Mouse (Mus musculus) neural tube, embryonic 10.5 days (tissue): Measurements from ENCODE around the gene Abcb9.

ENCODE experiments used
- DNase-seq: peaks from one replicate; pipeline ENCODE4 v3.0.0-alpha.2; 2017; ENCODE audit warnings: low spot score; ENCODE audit errors: extremely low spot score

Abcb9 gene

DNA sequence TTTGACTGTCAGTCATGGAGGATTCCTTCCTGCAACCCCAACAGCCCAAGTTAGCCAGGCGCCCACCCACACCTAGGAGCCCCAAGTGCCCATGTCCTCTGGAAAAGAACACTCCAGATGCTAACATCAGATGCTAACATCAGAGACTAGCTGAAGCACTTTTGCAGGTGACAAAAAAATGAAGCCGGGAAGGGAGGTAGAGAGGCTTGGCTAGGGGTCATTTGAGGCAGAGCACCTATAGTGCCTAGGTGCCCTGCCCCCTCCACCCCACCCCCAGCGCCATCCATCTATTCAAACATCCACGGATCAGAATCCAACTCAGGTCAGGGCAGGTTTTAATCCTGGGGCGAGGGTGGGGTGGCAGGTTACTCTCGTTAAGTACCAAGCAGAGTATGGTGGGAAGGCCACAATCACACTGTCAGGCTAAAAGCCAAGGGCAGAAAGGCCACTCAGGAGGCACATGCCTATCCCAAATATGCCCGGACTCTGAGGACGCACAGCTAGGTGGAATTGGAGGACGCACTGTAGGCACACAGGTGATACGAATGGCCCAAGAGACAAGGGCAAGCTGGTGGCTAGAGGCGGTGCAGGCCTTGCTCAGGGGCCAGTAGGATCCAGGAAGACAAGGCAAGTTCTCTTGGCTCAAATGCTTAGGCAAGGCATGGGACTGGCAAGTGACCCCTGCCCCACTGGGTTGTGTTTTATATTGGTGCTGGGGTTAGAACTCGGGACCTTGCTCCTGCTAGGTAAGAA, 1.6 kb downstream of the Abcb9 start:
- no peak for DNase-seq

DNA sequence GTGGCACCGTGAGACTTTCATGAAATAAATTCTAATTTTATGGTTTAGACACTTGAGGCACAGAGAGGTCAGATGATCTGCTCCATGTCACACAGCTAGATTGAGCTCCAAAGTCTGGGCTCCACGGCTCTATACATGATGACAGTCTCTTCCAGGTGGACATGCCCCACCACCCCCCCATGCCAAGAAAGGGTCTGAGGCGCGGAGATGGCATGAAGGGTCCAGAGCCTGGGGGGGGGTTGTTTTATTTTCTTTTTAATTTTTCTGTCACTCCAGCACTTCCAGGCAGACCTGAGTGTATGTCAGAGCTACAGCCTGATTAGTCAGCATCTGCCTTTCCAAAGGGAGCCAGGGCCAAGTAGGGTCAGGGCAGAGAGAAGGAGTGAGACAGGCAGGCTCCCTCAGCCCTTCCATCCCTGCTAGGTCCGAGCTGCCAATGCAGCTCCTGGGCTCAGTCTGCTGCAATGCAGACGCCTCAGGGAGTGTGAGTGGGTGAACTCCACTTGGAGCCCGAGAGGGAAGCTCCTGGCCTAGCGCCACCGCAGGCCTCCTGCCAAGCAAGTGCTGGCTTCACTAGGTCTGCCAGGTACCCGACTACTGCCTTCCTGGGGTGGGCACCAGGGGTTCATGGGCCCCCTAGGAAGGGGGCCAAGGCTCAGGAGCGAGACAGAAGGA, 2.3 kb downstream of the Abcb9 start:
- DNase-seq, result no peak

DNA sequence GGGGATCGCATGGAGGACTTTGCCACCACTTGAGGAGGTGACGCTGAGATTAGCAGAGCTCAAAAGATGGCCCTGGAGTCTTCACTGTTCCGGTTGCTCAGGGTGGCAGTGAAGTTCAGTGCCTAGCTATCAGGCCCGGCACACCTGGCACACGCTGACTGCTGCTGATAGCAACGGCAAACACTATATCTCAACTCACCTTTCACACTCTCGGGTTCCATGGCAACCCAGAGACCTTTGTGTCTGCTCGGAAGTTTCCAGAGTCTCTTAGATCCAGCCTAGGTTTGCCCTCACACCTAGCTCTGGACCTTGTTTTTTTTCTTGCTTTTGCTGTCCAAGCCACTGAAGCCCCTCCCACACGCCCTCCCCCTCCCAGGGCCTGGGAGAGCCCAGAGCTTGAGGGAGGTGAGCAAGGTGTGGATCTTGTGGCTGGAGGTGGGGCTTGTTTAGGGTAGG, 3.6 kb downstream of the Abcb9 start:
- no peak for DNase-seq

DNA sequence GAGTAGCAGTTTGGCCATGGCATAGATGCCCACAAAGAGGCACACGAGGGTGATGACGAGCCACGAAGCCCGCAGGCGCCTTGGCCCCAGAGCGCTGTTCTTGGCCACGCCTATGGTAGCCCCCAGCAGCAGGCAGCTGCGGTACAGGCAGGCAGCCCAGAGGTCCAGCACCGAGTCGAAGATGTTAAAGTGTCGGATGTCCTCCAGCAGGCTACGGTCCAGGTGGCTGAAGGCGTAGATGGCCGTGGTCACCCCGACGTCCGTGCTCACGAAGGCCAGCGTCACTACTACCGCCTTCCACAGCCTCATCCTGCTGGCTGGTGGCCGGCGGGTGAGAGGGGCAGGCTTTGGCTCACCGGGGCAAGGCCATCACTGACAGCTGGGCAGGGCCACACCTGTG, 5.7 kb downstream of the Abcb9 start:
- DNase-seq, result no peak

DNA sequence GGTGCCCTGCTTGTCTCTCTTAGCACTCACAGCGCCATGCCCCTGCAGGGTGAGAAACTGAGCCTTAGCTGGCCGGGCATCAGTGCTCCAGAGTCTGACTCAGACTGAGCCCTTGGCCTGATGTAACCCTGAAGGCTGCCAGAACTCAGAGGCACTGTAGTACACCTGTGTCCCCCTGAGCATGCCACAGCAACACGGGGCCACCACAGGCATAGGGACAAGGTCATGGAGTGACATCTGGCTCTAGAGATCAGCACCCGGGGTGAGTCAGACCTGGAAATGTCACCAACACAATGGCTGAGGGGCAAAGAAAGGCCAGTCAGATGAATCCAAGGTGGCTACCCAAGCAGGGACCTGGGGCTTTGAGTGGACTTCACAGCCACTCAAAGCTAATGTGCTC, 8.7 kb downstream of the Abcb9 start:
- no peak for DNase-seq

DNA sequence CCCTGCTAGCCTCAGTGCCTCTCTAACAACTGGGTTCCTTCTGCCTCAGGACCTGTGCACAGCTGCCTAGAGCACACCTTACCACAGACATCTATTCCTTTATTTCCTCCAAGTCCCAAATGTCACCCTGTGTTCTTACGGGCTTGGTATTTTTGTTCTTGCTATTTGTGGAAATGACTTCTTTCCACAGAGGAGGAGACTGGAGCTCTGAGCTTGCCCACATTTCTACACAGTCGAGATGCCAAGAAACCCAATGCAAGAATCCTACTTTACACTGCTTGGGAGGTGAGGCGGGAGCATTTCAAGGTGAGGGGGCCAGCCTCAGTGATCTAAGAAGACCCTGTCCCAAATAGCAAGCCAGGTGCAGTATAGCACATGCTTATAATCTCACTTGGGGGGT, 10.1 kb downstream of the Abcb9 start:
- DNase-seq, result no peak

DNA sequence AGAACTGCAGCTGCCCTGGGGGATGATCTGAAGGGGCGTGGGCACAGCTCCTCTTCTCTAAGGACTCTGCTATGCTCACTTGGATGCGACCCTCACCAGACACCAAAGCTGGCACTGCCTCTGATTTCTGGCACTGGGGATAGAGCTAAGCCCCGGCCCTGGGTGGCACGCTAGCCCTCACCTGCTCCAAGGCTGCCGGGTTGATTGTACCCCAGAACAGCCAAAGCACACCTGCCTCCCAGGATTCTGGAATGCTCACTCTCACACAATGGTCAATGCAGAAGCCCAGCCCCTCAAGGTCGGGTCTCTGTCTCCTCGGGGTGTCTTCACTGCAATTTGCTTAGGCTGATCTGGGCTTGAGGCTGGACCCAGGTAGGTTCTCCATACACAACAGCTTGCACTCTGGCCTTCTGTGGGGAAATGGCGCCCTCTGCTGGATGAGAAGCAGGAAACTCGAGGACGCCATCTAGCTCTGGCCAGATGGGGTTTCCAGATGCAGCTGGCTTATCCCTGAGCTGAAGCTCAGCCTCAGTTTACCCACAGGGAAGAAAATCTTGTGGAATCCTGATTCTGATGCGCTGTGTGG, 10.9 kb downstream of the Abcb9 start:
- peak; percentile 87 for DNase-seq

DNA sequence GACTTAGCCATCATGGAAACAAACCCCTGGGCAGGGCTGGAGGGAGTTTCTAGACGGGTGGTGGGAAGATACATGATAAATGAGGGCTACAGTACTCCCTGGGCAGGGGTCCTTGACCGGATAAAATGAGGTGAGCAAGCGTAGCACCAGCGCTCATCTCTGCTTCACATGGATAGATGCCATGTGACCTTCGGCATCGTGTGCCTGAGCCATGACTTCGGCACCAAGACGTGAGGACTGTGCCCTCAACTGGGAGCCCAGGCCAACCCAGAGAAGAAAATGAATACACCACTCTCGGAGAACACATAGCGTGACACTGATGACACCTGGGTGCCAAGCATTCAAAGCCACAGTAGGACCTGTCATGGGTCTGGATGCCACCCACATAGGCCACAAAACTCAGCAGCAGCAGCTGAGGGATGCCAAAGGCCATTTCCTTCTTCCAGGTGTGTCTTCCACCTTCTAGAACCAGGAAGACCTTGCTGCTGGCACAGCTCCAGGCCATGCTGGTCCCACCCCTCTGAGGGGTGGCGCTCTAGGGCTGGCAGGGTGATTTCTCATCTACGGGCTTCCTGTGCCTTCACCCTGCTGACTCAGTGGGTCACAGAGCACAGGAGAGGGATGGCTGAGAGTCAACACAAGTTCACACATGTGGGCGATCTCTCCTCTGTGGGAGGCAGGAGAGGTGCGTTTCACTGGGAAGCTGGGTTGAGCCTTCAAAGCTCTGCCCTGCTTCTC, 11.6 kb downstream of the Abcb9 start:
- no peak for DNase-seq

DNA sequence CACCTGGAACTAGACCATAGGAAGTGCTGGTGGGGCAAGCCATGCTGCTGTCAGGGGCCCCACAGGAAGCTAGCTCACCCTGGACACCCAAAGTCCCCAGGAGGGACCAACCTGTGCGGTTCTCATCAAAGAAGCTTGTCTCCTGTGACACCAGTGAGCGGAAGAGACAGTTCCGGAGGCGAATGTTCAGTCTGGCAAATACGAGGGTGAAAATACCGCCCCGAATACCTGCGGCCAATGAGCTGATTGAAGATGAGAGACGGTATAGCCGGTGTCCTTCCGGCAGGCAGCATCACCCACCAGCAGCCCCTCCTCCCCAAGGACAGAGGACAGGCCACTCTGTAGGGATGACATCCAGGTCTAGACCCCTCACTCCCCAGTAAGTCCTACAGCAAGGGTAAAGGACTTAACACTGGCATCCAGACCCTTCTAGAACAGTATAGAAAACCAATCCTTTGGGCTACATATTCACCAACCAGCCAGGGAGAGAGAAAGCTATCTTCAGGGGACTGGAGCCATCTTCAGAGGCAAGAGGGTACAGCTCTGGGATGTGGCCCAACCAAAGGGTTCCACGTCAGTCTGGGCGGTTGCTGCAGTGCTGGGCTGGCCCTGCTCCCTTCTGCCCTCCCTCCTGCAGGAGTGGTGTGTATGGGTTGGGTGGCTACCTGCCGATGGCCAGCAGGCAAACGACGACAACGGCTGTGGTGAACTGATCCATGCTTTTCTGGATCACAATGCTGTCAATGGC, 12.5 kb downstream of the Abcb9 start:
- DNase-seq, result no peak

DNA sequence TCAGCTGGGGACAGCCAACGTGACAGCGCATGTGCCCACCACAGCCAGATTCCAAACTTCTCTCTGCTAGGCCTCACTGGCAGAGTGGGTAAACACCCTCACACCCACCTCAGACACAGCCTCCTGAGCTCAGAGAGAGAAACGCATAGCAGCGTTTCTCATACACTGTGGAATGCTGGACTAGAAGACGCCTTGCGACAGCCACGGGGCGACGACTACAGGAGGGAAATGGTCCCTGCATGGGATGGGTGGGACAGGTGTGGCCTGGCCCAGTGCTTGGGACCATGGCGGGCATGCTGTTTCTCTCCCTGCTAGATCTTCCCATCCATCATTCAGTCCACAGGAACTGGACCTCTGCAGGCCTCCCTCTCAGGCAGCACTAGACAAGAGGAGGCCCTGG, 13.2 kb downstream of the Abcb9 start:
- no peak for DNase-seq

DNA sequence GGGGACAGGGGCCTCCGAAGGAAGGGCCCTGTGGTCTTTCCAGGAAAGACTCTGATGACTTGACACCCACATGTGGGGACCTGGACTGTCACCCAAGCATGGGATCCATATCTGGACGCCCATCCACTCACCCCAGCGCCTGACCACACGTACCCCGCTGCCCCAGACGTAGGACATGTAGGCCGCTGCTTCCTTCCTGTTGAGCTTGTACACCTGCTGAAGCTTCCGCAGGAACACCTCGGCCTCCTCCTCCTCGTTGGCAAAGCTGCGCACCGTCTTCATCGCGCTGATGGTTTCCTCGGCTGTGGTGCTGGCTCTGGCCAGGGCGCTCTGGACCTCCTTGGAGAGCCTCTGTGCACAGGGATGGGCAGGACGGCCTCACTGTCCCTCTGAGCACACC, 15.7 kb downstream of the Abcb9 start:
- DNase-seq, result no peak

DNA sequence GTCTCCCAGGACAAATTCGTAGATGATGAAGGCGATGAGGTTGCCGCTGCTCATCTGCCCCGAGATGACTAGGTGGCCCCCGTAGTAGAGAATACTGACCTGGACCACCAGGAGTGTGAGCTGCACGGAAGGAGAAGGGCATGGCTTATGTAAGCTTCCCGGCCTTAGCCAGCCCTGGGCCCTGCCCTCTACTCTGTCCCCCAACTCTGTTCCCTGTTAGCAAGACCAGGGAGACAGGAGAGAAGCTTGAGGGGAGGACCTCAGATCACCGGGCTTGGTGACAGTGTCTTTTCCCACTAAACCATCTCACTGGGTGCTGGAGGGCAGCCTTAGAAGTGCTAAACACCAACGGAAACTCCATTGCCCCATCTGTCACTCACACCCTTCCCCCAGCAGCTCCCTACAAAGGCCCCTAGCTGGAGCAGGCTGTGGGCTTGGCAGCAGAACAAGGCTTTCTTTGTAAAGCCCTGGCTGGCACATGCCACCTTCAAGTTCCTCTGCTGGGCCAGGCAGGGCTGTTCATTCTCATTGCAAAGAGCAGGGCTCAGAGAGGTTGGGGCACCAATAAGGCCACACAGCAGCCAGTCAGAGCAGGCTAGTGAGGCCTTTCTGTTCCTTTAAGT, 16.7 kb downstream of the Abcb9 start:
- DNase-seq, result no peak

DNA sequence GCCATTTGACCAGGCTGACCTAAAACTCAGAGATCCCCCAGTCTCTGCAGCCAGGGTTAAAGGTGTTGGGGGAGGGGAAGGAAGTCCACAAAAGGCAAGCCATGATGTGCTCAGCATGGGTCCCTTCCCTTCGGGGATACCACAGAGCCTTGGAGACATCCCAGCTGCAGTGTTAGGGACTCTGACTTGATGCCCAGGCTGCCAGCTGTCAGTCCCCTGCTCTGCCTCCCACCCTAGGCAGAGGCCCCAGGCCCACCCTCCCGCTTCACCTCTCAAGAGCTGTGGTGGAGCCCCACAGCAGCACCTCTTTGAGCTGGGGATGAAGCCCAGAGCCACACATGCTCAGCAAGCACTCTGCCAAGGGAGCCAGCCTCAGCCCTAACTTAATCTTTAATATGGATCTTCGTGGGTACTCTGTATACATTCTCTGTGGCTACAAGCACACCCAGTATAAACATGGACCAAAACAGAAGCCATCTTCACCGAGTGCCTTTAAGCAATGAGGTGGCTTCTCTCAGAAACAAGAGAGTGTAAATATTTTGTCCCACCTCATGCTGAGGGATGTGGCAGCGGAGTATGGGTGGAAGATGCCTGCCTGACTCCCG, 17.6 kb downstream of the Abcb9 start:
- DNase-seq, result no peak

DNA sequence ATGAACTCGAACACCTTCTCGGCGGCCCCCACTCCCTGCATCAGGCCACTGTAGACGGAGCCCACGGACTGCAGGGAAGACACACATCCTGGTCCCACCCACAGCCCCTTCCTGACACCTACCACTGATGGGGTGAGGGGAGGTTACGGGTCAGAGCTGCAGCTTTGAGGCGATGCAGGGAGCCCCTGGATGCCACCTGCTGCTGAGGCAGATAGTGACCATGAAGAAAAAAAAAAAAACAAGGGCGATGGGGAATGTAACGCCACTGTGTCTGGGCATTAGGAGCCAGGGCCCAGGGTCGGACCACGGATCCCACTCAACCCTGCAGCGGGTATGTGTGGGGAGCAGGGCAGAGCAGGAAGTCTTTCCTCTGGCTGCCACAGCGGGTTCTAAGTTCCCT, 18.4 kb downstream of the Abcb9 start:
- no peak for DNase-seq

DNA sequence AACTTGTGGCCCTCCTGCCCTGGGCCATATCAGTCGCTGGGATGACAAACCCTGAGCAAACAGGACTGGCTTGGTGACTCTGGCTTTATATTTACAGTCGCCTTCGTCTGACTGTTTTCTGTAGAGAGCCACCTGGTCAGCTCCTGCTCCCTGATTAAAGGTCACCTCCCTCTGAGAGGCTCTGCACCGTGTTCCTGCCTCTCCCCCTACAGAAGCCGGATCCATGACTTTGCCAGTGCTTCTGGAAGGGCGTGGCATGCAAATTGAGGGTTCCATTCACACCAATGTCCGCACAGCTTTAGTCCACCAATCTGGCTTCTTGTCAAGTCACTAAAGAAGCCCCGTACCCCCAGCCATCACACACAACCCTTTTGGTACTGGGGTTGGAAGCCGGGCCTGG, 19.0 kb downstream of the Abcb9 start:
- DNase-seq, result no peak

DNA sequence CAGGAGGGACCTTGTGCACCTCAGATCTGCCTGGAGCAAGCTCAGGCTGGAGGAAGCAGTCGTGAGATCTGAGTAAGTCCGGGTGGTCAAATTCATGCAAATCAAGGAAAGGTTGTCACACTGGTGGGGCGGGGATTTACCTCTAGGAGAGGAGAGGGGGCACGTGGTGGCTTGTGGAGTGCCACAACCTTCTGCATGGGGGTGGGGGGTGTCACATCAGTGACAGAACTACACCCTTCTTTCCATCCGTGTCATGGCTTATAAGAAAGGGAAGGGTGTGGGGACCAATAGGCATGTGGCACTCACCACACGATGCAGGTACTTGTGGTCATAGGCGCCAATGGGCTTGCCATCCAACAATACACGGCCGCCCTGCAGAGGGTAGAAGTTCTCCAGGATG, 19.9 kb downstream of the Abcb9 start:
- DNase-seq, result no peak

DNA sequence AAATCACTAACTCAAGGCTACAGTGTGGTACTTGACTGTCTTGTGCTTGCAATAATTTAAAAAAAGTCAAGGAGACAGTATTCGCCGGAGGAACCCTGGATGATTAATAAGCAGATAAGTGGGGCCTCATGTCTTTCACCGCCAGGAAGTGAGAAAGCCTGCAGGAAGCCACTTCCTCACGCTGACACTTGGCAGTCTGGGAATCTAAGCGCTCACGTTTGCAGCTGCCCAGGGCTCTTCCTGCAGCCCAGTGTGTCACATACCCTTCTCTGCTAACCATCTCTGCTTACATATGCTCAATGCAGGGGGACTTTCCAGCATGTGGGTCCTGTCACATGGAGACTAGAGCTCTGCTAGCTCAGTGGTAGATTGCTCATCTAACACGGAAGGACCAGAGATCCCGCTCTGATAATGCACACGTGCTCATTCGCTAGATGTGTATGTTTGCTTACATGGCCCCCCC, 20.7 kb downstream of the Abcb9 start:
- no peak for DNase-seq

DNA sequence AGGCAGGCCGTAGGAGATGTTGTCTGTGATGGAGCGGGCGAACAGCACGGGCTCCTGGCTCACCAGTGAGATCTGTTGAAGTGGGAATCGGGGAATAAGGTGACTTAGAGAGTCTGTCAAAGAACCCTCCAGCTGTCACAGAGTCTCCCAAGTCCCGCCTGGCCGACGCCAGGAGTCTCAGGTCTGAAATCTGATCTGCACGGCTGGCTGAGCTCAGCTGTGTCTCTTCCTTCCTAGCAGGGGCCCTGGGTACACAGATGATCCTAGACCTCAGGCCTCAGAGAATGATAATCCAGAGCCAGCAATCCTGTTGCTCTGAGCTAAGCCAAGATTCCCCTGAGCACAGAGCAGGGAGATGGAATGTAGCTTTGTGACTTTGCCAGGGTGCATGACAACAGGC, 21.9 kb downstream of the Abcb9 start:
- DNase-seq, result no peak

DNA sequence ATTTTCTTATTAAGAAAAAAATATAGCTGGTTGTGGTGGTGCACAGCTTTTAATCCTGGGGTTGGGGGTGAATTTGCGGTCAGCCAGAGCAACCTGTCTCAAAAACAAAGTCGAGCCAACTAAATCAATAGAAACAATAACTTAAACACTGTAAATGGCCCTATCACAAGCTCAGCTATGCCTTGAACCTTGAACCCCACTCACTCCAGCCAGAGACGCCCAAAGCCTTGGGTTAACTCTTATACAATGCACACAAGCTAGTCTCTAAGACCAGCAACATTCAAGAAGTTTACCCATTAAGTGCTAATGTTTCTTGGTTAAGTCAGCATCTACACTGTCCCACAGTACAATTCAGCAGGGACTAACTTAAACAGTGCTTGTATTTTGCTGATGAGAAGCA, 25.9 kb downstream of the Abcb9 start:
- no peak for DNase-seq

DNA sequence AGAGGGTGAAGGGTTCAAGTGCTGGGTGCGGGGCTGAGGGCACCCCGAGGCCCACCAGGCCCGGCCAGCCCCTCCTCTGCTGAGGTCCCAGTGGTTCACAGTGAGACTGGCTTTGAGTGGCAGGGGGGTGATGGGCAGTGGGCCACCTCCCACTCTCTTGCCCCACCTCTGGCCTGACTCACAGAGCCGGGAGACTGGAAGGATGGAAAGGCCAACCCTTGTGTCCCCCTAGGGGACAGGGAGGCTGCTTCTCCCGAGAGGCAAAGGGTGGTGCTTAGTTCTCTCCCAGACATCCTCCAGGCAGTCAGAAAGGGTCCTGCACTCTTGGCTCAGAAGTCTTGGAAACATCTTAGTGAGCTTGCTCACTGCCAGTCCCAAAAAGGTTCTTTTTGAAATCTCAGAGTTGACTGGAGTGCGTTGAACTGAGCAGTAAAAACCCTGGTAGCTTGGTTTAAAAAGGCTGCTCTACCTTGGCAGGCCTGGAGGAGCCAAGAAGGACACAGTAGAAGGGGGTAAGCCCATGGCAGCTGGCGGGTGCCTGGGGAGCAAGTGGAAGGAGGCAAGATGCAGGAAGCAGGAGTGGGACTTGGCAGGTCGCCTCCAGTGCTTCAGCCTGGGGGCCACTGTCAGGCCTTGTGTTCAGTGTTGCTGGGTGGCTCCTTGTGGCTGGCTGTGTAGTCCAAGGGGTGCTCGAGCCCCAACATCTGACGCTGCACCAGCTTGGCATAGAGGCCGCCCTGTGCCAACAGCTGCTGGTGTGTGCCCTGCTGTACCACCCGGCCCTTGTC, 33.4 kb downstream of the Abcb9 start:
- DNase-seq, result no peak
